Mouse (Mus musculus): ENCODE measurements around the gene Ednrb. TPM values are rescaled to one million over a fixed set of nuclear protein-coding genes. Genes with fewer than 3 reads are reported as not detected.

Ednrb gene
- polyA plus RNA-seq, 2 experiments from 2014 or later: 0.20 TPM; not detected in 1

Other genes with a start within 250 kb of the Ednrb start
- 10 to 100 TPM; 10.2 to 20.0 TPM for gene Slain1, start 194.2 kb downstream of the Ednrb start, polyA plus RNA-seq (2017; shearing (Covaris generic))